Mouse (Mus musculus) R1 (cell line): Measurements from ENCODE around the gene Adgrv1.

Experiments used
- DNase-seq: peaks from one replicate; pipeline ENCODE4 v3.0.0-alpha.2; 2018; ENCODE audit warnings: low read depth, low spot score

The Adgrv1 gene

DNA sequence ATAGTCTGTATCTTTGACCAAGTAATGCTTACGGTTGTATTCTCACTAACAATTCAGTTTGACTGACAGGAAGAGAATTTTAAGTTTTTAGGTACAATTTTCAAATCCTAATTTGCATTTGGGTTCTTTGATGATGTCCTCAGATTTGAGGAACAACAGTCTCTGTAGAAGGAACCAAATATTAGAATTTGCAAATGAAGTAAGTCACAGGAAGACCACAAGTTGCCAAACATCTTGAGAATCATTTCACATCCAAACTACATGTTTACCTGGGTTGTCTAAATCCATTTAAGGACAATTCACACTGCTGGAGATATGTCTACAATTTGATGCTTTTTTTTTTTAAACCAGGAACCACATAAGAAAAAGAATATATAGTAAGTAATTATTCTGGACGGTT is 391.8 kb downstream of the Adgrv1 start:
- no peak for DNase-seq

DNA sequence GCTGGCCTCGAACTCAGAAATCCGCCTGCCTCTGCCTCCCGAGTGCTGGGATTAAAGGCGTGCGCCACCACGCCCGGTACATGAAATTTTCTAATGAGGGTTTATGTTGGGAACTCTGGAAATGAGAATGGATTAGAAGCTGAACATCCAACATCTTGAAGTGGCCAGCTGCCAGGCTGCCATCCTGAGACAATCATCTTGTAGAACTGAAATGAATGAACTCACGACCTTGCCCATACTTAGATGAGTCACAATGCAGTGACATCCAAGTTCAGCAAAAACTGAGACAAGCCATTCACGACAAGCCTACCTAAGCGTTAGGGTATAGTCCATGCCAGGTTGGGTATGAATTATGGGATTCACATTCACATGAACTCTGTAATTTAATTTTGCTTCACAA is 393.1 kb downstream of the Adgrv1 start:
- DNase-seq: no peak

DNA sequence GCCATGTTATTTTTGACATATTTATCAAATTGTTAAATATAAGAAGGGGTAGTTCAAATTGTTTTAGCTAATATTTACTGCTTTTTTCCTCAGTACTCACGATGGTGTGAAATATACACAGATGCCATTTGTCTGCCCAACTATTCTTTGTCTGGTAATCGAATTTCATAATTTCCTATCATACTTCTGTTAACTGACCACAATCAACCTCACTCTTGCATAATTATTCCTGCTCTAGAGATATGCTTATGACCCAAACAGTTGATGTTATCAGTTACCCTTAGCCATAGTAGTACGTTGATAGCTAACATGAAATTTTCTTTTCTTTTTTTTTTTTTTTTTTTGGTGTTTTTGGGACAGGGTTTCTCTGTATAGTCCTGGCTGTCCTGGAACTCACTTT is 393.5 kb downstream of the Adgrv1 start:
- no peak for DNase-seq

DNA sequence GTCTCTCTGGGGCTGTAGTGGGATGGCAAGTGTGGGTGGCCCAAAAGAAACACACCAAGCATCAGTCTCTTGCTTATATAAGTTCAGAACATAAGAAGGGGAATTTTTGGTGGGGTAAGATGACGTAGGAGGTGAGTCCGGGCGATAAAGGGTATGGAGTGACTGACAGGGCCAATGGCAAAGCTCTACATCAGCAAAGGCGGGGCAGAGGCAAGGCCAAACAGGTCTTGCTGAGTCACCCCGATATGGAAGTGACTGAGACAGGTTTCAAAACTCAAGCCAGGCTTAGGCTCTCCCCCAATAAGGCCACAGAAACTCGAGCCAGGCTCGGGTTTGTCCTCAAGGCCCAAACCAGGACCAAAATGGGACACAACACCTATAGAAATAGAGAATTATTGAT is 394.1 kb downstream of the Adgrv1 start:
- DNase-seq: peak; percentile 60

DNA sequence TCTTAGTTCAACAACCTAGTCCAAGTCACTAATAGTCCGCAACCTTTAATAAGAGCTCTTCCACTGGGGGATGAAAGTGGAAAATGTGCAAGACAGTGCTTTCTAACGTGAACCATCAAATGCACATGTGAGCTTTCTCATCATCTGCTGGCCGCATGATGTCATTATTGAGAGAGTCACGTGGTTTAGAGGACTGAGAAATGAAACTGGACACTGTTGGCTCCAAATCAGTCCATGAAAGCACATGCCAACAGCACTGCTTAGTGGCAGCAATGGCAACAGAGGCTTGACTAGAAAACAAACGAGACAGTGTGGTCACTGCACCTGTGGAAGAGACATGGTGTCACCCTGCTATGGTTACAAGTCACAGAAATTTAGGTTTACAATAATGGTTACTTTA is 395.0 kb downstream of the Adgrv1 start:
- DNase-seq: no peak

DNA sequence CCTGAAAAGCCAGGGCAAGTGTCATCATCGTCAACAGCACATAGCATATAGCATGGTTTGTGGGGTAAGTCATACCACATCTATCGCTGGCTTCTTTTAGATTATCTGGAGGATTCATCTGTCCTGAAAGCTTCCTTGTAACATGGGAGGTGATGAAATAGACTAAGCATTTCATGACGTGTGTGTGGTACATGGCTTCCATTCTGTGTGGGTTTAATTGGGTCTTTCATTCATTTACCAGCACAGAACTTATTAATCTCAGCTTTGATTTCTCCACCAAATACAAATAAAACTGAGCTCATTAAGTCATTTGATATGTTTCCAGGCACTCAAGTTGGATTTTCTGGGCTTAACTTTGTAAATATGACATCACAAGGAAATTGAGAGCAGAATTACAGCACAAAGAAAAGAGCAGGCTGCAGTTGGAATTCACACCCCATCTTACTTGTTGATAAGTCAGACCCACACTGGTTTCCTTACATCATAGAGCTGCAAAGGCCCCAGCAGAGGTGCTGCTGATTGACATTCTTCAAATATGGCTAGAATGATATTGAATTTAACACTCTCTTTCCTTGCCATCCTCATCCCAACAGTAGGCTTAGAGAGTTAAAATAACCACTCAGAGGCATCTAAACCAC is 396.1 kb downstream of the Adgrv1 start:
- no peak for DNase-seq

DNA sequence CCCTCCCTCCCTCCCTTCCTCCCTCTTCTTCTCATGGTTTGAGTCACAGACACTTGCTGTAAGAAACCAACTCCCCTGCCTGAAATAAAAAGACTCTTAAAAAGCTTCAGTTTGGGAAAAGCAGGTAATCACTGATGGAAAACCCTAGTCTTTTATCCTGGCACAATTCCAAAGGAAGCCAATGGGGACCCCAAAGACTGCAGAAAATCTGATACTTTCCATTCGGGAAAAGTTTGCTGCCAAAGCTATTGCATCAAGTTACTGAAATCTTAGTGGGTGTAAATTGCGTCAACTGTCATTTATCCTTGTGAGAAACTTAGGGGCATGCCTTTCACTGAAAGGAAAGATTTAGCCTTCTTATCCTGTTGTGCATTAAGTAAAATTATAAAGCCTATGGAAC is 398.9 kb downstream of the Adgrv1 start:
- no peak for DNase-seq

DNA sequence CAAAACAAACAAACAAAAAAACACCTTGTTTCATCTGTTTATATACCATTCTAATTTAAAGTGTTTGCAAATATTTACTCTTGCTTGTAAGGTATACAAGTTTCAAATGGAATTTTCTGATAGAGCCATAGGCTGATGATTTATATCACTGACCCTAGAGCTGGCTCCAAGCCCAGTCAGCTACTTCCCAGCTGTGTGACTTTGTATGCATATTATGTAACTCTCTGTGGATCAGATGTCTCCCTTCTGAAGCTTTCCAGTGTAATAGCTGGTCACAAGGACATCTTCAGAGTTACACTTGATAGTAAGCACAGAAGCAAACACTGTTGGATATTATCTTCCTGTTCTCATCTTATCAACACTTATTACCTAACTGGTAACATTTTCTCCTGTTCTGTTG is 400.1 kb downstream of the Adgrv1 start:
- DNase-seq: no peak

DNA sequence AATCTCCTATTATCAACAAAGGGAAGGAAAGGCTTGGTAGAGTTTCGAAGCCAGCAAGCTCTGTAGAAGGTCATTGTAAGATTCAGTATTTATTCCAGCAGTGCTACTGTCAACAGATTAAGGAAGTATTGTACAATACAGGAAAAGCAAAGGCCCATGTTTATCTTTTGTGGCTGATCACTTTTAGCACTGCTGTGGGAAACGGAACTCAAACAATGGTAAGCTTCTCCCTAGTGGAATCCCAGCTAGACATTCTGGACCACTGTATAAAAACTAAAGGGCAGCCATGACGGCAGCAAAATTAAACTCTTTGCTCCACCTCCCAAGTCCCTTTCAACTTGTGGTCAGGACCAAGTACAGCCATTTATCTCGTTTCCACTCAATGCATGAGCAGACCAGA is 402.8 kb downstream of the Adgrv1 start:
- no peak for DNase-seq

DNA sequence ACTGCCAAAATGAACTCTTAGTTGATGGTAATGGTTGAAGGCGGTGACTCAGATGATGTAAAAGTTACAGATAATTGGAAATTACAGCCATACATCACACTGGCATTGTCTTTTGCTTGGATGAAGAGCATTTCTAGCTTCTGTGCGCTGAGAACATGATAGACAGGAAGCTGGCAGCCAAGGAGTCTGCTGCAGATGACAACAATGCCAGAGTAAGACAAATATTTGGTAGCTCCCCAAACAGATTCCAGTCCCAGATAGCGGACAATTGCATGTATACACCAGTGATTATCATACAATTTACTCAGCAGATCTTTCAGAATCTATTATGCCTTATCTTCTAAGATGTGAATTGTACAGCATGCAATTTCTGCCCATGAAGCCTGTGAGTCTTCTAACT is 409.2 kb downstream of the Adgrv1 start:
- no peak for DNase-seq

DNA sequence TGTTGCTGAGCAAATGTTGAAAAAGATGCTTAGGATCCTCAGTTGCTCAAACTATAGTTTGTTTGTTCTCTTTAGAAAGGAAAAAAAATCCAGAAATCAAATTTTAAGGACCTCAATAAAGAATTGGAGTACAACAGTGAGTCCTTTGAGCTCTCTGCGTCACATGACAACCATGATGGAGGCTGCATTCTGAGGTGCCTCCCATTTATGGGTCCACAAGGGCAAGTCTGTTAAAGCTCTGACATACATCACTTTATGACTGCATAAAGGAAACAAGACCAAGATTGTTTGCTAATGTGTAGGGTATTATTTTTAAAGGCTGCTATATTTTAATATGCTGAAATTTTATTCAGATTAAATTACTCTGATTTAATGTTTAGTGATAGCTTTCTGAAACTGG is 410.6 kb downstream of the Adgrv1 start:
- no peak for DNase-seq

DNA sequence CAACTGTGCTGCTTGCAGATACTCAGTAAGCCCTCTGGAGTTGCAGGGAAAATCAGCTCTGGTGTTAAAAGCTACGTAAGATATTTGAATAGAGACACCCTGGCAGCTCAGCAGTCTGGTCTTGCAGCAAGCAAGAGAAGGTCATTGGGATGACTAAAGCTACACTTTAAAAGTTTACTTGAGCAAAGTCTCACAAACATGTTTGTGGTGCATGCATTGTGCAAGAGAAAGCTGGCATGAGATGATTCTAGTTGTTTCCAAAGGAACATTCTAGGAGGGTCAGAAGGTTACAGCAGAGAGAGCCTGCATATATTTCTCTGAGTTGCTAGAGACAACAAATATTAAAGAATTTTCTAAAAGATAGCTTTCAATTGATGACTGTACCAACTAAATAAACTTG is 421.5 kb downstream of the Adgrv1 start:
- no peak for DNase-seq

DNA sequence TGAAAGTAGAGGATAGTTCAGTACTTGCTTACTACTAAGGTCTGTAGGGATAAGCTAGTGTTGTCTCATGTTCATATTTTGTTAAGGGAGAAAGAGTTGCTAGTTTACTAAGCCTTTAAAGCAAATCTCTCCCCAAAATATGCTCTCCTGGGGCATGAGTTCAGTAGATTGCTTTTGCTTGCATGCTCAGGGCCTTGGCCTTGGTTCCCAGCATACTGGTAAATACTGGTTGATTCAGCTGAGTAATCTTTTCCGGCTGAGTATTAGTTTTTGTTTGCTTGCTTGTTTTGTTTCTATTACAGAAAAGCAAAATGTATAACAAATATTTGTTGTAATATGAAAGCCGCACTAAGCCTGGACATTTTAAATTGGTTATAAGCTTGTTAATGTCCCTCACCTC is 422.4 kb downstream of the Adgrv1 start:
- no peak for DNase-seq

DNA sequence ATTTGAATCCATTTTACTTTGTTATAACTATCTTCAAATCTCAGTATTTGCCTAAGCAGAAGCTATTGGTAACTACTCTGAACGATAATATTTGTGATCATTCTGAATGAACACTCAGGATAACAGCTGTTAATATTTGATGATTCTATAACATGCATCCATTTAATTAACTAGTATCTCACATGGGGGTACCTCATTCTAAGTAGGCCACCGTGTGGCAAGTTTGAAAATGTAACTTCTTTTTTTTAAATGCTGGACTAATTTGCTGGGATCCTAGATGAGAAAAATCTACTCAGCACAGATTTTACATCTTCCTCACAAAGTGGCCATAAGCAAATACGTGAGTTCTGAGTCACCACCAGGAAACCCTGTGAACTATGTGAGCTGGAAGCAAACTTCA is 423.1 kb downstream of the Adgrv1 start:
- DNase-seq: no peak

DNA sequence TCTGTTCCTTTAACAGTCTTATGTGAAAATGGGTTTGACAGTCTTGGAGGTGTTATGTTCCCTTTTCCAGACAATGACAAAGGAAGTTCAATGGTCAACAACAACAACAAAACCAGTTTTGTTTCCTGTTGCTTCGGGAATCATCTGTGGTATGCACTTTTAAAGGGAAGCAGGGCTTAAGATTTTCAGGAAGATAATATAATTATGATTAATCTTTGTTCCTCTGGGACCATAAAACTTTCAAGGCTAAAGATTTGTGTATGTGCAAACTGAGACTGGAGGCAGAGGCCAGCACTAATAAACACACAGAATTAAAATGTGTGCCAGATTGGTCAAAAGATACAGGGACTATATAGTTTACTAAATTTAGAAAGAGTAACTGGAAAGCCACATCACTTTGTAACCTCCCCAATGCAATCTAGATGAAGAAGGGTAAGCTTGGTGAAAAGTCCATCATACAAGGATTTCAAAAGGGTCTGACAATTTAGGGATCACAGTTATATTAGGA is 424.8 kb downstream of the Adgrv1 start:
- no peak for DNase-seq

DNA sequence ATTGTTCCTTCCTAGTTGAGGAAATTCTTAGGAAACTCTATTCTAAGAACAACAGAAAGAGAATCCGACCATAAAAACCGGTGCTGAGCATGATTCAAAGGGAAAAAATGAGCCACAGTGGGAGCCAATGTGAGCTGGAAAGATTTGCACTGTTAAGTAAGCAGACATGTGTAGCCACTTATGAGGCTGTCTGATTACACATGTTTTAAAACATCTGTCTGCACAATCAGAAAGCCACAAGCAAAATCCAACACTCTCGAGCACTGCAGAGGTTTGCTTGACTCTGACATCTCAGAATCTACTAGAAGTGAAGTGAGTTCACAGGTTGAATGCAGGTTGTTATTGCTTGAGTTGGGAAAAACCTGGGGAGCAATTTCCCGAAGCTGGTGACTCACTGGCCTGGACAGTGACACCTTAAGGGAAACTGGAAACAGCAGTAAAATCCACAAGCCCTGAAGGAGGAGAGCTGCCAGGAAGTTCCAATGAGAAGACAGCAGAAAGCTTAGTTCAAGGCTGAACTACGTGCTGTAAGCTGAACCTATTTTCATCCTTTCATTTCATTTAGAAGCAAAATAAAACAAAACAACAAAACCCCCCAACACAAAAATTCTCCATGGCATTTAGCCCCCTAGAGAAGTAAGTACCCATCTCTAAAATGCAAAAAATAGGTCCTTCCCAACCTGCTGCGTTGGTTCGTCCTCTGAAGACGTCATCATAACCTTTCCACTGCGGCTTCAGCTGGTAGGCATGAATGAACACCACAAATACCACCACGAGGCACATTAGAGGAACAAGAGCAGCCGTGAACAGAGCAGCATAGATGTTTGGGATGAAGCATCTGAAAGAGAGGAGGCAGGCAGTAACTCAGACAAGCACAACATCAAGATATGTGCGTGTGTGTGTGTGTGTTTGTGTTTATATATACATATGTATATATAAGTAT is 450.7 kb downstream of the Adgrv1 start:
- DNase-seq: no peak

DNA sequence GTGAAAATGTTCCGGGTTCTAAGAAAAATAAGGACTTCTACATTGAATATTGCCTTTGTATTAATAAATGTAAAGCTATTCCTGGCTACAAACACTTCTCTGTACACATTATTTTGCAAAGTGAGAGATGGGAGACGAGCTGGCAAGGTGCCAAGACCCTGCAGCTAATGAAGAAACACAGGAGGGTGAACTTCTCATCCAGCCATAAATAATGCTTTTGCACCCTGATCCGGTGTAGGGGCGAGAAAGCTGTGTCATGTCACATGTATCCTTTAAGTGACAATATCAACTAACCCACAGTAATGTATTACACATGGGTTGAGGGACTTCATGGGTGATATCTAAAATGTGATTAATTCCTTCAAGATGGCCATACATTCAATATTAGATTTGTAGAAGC is 451.5 kb downstream of the Adgrv1 start:
- DNase-seq: no peak

DNA sequence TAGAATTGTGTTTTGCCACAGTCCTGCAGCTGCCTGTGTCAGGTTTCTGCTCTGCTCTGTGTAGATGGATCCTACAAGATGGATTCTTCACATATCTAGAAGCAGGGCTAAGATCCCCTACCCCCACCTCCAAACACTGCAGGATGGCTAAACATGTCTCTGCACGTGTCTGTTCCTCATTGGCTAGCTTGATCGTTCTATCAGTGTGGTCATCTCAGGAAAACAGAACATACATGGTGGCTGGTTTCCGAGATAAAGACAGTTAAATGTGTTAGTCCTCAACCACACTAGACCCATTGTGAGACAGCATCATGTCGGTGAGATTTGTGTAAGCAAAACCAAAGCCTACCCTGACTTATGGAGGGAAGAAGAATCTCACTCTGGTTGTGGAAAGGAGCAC is 456.1 kb downstream of the Adgrv1 start:
- no peak for DNase-seq

DNA sequence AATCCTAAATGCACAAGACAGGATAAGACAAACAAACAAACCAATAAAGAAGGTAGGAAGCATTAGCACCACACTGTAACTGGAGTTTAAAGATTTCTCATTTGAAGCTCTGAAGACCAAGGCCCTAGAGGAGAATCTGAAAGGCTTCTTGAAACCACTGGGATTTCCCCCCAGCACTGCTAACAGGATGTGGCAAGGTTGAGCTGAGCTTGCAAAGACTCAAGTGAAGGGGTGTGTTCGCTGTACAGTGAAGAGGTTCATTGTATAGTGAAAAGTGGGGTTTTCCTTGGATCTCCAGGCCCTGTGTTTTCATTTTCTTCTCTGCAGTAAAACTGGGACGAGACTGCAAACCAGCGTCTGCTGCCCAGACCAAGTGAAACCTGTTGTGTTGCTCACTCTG is 456.9 kb downstream of the Adgrv1 start:
- DNase-seq: no peak

DNA sequence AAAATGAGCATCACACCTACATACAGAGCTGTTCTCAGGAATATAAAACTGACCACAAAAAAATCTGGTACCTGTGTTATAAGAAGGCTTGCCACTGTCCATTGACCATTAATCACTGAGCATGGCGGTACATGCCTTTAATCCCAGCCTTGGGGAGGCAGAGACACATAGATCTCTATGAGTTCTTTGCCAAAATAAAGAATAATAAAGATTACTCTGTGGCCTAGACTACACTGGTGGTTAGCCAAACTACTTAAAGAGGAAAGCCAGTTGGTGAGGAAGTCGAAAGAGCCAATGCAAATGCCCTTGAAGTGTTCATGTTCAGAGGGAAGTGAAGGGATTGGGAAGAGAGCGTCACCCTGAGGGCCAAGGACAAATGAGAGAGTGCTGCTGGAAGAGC is 461.8 kb downstream of the Adgrv1 start:
- DNase-seq: no peak

DNA sequence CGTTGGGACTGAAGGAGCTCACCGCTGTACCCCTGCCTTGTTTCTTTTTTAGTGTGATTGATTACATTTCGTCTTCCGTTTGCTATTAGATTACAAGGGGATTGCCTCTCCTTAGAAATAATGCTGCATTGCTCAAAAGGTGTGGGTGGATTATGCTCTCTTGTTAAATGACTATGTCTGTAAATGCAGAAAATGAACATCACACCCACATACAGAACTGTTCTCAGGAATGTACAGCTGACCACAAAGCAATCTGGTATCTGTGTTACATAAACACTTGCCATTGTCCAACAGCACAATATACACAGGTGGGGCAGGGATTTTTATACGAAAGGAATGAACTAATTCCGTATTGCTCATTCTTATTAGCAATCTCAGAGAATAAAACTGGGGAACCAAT is 465.5 kb downstream of the Adgrv1 start:
- DNase-seq: no peak

DNA sequence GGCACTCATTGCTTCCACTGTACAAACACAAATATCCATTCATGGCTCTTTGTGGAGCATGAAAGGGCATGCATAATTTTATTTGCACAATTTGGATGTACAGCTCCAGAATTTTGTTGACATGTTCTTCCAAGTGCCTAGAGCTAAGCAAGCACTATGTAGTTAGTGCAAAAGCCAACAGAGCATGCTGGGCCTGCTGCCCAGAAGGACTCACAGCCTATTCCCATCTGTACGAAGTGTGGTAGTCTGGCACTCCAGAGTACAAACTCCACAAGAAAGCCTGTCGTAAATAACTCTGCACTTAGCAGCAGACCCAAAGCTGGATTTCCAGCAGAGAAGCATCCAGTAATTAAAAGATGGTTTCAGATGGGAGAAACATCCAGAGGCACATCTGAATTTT is 473.1 kb downstream of the Adgrv1 start:
- no peak for DNase-seq

DNA sequence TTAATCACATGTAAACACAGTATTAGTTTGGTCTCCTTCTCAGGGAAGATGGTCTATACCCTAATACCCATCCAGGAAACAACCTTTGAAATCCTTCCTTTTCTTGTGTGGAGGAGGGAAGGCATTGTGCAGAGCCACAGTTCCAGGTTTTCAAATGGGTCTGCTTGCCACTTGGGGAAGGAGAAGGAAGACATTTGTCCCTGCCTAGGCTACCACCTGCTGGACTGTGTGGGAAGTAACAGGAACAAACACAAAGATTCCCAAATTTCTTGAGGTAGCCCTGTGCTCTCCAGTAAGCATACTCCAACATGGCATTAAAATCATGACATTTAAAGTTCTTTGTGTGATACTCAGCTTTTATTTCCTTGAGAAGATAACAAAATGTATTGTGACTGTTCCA is 477.6 kb downstream of the Adgrv1 start:
- peak; percentile 62 for DNase-seq
